Mouse (Mus musculus) hindbrain, embryonic 12.5 days (tissue): ENCODE measurements around the gene Cdyl. TPM values are rescaled to one million over a fixed set of nuclear protein-coding genes. Genes with fewer than 3 reads are reported as not detected.
A peak's percentile ranks its signal among the peaks of the same experiment; 100 is the strongest.

Experiments
- ATAC-seq: fragments of 200-750 bp; cut with Nextera tagmentation; 2 replicates; pipeline ENCODE4 v1.8.0; 2017; ENCODE audit warnings: moderate TSS enrichment; ENCODE audit not compliant: low FRiP score
- H3K27ac ChIP-seq: fragments of 300-500 bp; sonication (generic); 2 replicates; pipeline ENCODE4 v1.5.1; 2016; ENCODE audit warnings: mild to moderate bottlenecking
- H3K27me3 ChIP-seq: fragments of 300-500 bp; sonication (generic); 2 replicates; pipeline ENCODE4 v1.6.1; 2016; ENCODE audit warnings: mild to moderate bottlenecking
- H3K36me3 ChIP-seq: fragments of 300-500 bp; sonication (generic); 2 replicates; pipeline ENCODE4 v1.6.1; 2016; ENCODE audit warnings: mild to moderate bottlenecking
- H3K4me1 ChIP-seq: fragments of 300-500 bp; sonication (generic); 2 replicates; pipeline ENCODE4 v1.6.1; 2016
- H3K4me2 ChIP-seq: fragments of 300-500 bp; sonication (generic); replicated peaks from 2 replicates; pipeline ENCODE4 v1.6.1; 2016; ENCODE audit warnings: mild to moderate bottlenecking
- H3K4me3 ChIP-seq: fragments of 300-500 bp; sonication (generic); 2 replicates; pipeline ENCODE4 v1.5.1; 2016; ENCODE audit warnings: mild to moderate bottlenecking
- H3K9ac ChIP-seq: fragments of 300-500 bp; sonication (generic); 2 replicates; pipeline ENCODE4 v1.6.1; 2016; ENCODE audit warnings: mild to moderate bottlenecking, moderate library complexity
- H3K9me3 ChIP-seq: fragments of 300-500 bp; sonication (generic); replicated peaks from 2 replicates; pipeline ENCODE4 v1.6.1; 2016; ENCODE audit warnings: mild to moderate bottlenecking
- WGBS: fragments of 180-500 bp; shearing (Covaris S2); methylation state at CpG from one replicate; pipeline ENCODE4 v1.1.7; 2016; 5-methylcytosine and 5-hydroxymethylcytosine counted together
- polyA plus RNA-seq: library from polyadenylated mRNA; unstranded; fragments of >200 nt; fragmentation: Nextera tagmentation; extraction: Ambion mirVana; gene quantifications from 2 replicates; pipeline ENCODE4 v1.2.1, GENCODE M21; 2016

Cdyl gene
- polyA plus RNA-seq, 1 experiment from 2014 or later: 14.1 TPM

DNA sequence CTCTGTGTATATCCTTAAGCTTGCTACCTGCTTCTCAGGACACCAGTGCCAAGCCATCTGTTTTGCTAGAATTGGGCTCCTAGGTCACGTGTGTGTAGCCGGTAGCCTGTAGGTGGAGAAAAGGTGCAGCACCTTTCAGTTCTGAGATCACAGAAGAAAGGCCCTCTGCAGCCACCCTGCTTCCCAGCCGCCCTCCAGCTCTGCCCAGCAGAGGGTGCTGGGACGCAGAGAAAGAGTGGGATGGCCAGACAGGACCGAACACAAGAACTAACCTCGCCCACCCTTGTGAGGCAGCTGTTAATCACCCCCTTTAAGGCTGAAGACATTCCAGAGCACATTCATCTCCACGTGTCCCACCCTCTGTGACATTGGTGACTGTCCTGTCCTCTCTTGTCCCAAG, 114.1 kb downstream of the Cdyl start:
- H3K4me2 ChIP-seq: no peak overlapping the region
- H3K9ac ChIP-seq: no peak overlapping the region
- no peaks in the 10 kb centered on the region for H3K36me3 ChIP-seq
- WGBS: 59% methylated on average over 7 of the region's 7 CpGs
- H3K4me1 ChIP-seq: 0 out of 2 replicates have a peak, but pooled peaks cover 3% of the 10 kb centered on the region
- H3K27me3 ChIP-seq: no peaks in the 10 kb centered on the region
- H3K27ac ChIP-seq: no peak overlapping the region
- H3K9me3 ChIP-seq: no peaks in the 10 kb centered on the region
- no peak for ATAC-seq
- no peak overlapping the region for H3K4me3 ChIP-seq

DNA sequence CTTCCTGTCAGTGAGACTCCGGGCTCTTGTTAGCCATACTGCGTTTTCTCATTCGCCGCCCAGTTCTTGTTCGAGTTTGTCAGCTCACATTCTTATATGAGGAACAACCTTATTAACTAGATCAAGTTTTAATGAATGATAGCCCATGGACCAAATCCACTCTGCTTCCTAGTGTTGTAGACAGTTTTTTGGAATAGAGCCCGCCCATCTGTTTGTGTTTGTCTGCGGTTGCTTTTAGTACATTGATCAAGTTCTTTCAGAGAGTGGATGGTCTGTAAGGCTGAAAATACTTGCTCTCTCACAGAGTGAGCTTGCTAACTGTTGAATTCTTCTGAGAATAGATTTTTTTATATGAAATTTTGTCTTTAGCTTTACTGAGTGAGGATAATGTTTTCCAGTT, 116.5 kb downstream of the Cdyl start:
- no peaks in the 10 kb centered on the region for H3K27me3 ChIP-seq
- no peak overlapping the region for H3K4me2 ChIP-seq
- H3K9me3 ChIP-seq: no peaks in the 10 kb centered on the region
- no peak for ATAC-seq
- H3K9ac ChIP-seq: no peak overlapping the region
- H3K36me3 ChIP-seq: no peaks in the 10 kb centered on the region
- 96% methylated on average over 7 of the region's 7 CpGs for WGBS
- H3K27ac ChIP-seq: no peak overlapping the region
- no peak overlapping the region for H3K4me3 ChIP-seq
- H3K4me1 ChIP-seq: no peaks in the 10 kb centered on the region

DNA sequence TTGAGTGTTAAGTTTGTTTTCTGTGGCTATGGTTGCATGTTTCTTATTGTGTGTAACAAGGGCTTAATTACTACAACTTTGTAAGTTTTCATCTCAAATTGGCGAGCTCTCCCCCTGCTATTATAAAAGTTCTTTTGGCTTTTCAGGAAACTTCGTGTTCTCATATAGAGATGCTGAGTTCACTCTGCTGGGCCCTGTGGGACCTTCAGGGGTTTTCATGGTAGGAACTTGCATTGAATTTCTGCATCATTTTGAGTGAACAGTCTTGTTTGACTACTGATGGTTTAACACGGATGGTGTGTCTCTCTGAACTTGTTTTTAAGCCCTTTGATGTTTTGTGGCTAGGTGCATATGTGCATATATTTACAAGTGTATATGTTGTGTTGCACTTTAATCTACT, 121.1 kb downstream of the Cdyl start:
- Histone ChIP-seq H3K36me3 (no peaks in the 10 kb centered on the region), H3K4me1 (peaks cover 5% of the 10 kb centered on the region; the same call in 1 of the 2 replicates), H3K4me3 (no peak overlapping the region), H3K4me2 (no peak overlapping the region), H3K27ac (no peak overlapping the region), H3K9ac (no peak overlapping the region), H3K27me3 (no peaks in the 10 kb centered on the region), H3K9me3 (no peaks in the 10 kb centered on the region)
- no peak for ATAC-seq
- WGBS: 84% methylated on average over 3 of the region's 3 CpGs

DNA sequence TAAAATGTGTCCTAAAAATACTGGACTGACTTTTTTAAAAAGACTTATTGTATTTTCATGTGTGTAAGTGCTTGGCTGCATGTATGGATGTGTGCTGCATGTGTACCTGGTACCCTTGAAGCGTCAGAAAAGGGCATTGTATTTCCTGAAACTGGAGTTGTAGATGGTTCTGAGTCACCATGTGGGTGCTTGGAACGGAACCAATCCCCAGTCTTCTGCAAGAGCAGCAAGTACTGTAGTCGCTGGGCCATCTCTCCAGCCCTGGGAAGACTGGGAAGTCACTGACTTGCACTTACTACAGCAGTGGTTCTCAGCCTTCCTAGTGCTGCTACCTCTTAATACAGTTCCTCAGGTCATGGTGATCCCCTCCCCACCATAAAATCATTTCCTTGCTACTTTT, 122.1 kb downstream of the Cdyl start:
- Histone ChIP-seq H3K9me3 (no peaks in the 10 kb centered on the region), H3K27ac (no peak overlapping the region), H3K4me2 (no peak overlapping the region), H3K36me3 (no peaks in the 10 kb centered on the region), H3K4me3 (no peak overlapping the region), H3K9ac (no peak overlapping the region), H3K4me1 (peaks cover 5% of the 10 kb centered on the region; the same call in 1 of the 2 replicates), H3K27me3 (no peaks in the 10 kb centered on the region)
- WGBS: 81% methylated on average over 3 of the region's 3 CpGs
- no peak for ATAC-seq

DNA sequence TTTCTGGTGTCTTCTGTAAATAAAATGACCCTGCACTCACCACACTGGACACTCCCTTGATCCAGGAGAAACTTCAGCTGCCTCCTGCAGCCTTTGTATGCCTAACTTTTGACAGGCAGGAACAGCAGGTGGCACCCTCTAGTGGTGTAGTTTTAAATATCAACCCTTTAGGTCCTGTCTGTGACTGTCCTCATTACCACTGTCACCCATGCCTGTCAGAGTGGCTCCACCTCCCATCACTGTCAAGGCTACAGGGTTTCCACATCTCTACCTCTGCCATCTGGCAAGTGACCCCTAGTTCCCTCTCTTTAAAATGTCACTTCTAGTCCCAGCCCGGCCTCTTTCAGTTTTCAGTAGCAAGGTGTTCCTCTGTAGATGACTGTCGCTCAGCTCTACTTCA, 123.3 kb downstream of the Cdyl start:
- Histone ChIP-seq H3K36me3 (no peaks in the 10 kb centered on the region), H3K9ac (no peak overlapping the region), H3K9me3 (no peaks in the 10 kb centered on the region), H3K4me3 (no peak overlapping the region), H3K27ac (no peak overlapping the region), H3K4me1 (peaks cover 5% of the 10 kb centered on the region; the same call in 1 of the 2 replicates), H3K4me2 (no peak overlapping the region), H3K27me3 (no peaks in the 10 kb centered on the region)
- 80% methylated on average over 2 of the region's 2 CpGs for WGBS
- peak; percentile 52; the same call in 1 of the 2 replicates for ATAC-seq

DNA sequence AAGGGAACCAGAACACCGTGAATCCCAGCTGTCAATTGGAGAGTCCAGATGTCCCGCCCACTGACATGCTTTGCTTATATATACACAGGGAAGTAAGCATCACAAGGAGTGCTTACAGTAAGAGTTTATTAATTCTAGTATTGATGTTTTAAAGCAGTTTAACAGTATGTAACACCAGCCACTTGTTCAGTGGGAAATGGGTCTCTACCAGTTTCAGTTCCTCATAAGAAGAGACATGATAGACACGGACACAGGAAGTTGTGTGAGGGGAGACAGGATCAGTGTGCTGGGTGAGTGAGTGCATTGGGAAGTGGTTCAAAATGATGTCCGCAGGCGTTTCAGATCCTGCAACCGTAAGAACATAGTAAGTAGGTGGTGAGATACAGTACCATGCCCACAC, 123.9 kb downstream of the Cdyl start:
- Histone ChIP-seq H3K4me3 (no peak overlapping the region), H3K36me3 (no peaks in the 10 kb centered on the region), H3K4me2 (no peak overlapping the region), H3K4me1 (peaks cover 5% of the 10 kb centered on the region; the same call in 1 of the 2 replicates), H3K27me3 (no peaks in the 10 kb centered on the region), H3K9me3 (no peaks in the 10 kb centered on the region), H3K27ac (no peak overlapping the region), H3K9ac (no peak overlapping the region)
- ATAC-seq: no peak
- WGBS: 89% methylated on average over 6 of the region's 6 CpGs

DNA sequence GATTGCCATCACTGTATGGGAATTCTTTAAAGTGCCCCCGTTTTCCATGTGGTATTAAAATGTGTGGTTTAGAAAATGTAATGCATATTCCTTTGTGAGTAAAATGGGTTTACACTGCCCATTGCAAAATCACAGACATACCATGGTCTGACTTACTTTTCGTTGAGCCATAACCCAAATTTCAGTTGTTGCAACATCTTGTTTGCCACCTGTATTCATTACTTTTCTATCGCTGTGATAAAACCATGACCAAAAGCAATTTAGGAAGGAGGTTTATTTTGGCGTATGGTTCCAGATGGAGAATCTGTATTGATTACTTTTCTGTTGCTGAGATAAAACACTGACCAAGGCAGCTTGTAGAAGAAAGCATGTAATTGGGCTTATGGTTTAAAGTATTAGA, 124.6 kb downstream of the Cdyl start:
- H3K9ac ChIP-seq: no peak overlapping the region
- peaks cover 8% of the 10 kb centered on the region; the same call in 1 of the 2 replicates for H3K4me1 ChIP-seq
- H3K27ac ChIP-seq: no peak overlapping the region
- no peaks in the 10 kb centered on the region for H3K27me3 ChIP-seq
- WGBS: 89% methylated on average over 4 of the region's 4 CpGs
- no peak overlapping the region for H3K4me3 ChIP-seq
- H3K36me3 ChIP-seq: no peaks in the 10 kb centered on the region
- no peak for ATAC-seq
- no peak overlapping the region for H3K4me2 ChIP-seq
- no peaks in the 10 kb centered on the region for H3K9me3 ChIP-seq

DNA sequence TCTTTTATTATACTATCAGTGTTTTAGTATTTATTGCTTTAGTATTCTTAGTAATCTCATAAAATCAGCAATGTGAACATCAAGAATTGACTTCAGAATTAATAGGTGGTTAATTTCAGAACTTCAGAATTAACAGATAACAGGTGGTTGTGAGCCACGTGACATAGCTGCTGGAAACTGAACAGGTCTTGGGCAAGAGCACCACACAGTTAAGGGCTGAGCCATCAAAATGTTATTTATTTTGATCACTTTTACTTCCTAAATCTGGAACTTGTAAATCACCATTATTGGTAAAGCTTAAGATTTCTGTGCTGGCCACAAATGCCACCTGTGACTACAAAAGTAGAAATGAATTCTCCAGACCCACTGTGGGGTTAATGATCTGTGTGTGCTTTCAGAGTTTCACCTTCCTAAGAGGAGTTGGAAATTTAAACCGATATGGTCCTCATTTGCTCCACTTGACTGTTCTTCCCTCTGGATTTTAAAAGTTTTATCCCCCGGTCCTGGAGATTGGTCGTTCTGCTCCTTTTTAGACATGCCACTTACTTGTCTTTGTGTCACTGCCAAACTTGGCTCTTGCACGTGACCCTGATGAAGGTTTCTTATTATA, 125.8 kb downstream of the Cdyl start:
- no peak overlapping the region for H3K27ac ChIP-seq
- no peak overlapping the region for H3K9ac ChIP-seq
- no peaks in the 10 kb centered on the region for H3K27me3 ChIP-seq
- H3K4me2 ChIP-seq: no peak overlapping the region
- H3K4me3 ChIP-seq: no peak overlapping the region
- 75% methylated on average over 5 of the region's 5 CpGs for WGBS
- ATAC-seq: no peak
- H3K36me3 ChIP-seq: no peaks in the 10 kb centered on the region
- no peaks in the 10 kb centered on the region for H3K9me3 ChIP-seq
- peaks cover 12% of the 10 kb centered on the region for H3K4me1 ChIP-seq

DNA sequence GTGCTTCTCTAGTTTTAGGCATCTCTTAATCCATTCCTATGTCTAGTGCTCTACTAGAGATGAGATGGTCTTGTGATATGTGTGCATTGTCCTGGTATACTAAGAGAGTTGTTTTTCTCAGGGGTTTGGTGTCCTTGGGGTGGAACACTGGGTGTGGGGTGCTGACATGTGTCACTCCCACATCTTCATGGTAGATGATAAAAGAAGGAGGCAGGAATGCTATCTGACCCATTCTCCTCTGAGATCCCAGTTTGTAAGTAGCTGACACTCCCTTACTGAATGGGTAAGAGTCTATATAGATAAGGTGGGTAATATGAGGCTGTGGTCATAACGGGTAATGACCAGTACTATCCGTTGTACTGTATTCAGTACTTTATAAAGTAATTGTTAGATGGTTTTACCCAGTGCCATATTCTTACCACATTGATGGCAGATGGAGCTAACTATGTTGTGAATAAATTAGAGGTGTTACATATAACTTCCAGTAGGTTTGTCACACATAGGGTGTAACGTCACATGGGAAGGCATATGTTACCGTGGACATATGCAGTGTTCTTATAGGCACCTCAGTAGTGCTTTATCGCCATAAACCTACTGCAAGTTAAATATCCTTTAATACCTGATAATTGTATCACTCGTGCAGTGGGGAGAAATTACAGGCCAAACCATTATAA, 127.2 kb downstream of the Cdyl start:
- no peaks in the 10 kb centered on the region for H3K36me3 ChIP-seq
- H3K4me3 ChIP-seq: no peak overlapping the region
- 95% methylated on average over 6 of the region's 6 CpGs for WGBS
- no peaks in the 10 kb centered on the region for H3K9me3 ChIP-seq
- H3K4me1 ChIP-seq: peaks cover 13% of the 10 kb centered on the region
- ATAC-seq: no peak
- H3K9ac ChIP-seq: no peak overlapping the region
- H3K27me3 ChIP-seq: no peaks in the 10 kb centered on the region
- no peak overlapping the region for H3K4me2 ChIP-seq
- no peak overlapping the region for H3K27ac ChIP-seq

DNA sequence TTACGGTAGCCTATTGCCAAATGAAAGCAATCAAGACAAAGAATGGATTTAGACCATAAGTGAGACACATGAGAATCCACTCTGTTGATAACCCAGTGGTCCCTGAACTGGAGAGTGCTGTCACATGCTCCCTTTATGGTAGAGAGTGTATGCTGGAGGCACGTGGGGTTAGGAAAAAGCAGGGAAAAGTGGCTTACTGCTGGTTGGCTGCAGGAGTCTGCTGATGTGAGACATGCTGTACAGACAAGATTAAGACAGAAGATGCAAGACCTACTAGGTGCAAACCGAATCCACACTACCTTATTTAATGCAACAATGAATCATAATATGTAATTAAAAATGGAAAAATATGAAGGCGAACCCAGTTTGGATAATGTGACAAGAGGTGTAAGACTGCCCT, 129.9 kb downstream of the Cdyl start:
- no peaks in the 10 kb centered on the region for H3K27me3 ChIP-seq
- H3K4me1 ChIP-seq: peaks cover 14% of the 10 kb centered on the region
- no peaks in the 10 kb centered on the region for H3K9me3 ChIP-seq
- WGBS: 85% methylated on average over 4 of the region's 4 CpGs
- H3K4me3 ChIP-seq: no peak overlapping the region
- no peak overlapping the region for H3K27ac ChIP-seq
- no peak overlapping the region for H3K4me2 ChIP-seq
- no peak for ATAC-seq
- H3K9ac ChIP-seq: no peak overlapping the region
- no peaks in the 10 kb centered on the region for H3K36me3 ChIP-seq

DNA sequence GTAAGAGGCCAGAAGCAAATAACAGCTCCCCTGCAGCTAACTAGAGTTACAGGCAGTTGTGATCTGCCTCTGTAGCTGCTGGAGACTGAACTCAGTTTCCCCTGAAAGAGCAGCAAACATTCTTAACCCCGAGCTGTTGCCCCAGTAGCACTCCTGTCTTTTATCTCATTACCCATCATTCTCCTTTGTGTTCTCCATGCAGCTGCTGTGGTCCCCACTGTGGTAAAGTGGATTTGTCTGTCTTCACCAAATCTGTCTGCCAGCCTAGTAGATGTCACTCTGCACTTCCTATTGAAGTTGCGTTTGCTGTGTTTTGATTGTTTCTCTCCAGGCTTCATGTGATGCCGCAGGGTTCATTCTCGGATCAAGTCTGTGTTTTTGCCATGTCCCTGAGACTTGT, 130.8 kb downstream of the Cdyl start:
- H3K27me3 ChIP-seq: no peaks in the 10 kb centered on the region
- no peaks in the 10 kb centered on the region for H3K36me3 ChIP-seq
- no peak overlapping the region for H3K4me3 ChIP-seq
- H3K9me3 ChIP-seq: no peaks in the 10 kb centered on the region
- H3K27ac ChIP-seq: no peak overlapping the region
- 61% methylated on average over 4 of the region's 4 CpGs for WGBS
- H3K4me2 ChIP-seq: no peak overlapping the region
- no peak for ATAC-seq
- H3K9ac ChIP-seq: no peak overlapping the region
- H3K4me1 ChIP-seq: peaks cover 14% of the 10 kb centered on the region

DNA sequence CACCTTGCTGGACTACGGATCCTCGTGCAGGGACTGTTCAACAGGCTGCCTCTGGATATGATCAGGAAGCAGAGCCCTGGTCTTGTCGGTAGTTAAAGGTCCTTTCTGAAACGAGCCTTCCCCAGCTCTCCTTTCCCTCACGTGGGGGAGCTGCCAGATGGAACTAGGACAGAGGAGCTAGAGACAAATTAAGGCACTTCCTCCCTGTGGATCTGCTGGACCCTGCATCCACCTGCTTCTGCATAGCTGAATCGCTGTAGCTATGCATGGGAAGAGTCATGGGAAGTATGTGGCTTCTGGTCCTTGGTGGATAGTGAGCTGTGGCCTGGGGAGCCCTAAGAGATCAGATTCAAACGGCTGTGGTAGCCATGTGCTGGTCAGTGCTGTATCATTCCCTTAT, 134.7 kb downstream of the Cdyl start:
- Histone ChIP-seq H3K9me3 (no peaks in the 10 kb centered on the region), H3K4me1 (peaks cover 14% of the 10 kb centered on the region), H3K9ac (no peak overlapping the region), H3K27me3 (no peaks in the 10 kb centered on the region), H3K27ac (no peak overlapping the region), H3K36me3 (no peaks in the 10 kb centered on the region), H3K4me2 (no peak overlapping the region), H3K4me3 (no peak overlapping the region)
- WGBS: 65% methylated on average over 7 of the region's 7 CpGs
- ATAC-seq: no peak

DNA sequence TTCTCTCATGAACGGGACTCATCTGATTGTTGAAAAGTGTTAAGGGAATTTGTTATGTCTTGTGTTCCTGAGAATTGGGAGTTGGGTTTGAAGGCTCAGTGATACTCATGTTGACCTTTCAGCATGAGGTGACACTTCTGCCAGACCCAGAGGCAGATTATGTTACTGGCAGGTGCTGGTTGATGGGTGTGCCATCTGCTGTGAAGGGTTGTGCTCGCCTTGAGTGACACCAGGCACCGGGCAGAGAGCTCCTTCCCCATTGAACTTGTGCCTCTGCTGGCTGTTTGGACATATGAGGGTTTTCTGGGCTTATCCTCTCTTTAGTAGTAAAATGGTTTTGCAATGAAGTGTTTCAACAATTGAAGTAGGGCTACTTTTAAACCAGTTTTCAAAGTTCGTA, 135.1 kb downstream of the Cdyl start:
- H3K27ac ChIP-seq: no peak overlapping the region
- ATAC-seq: no peak
- no peaks in the 10 kb centered on the region for H3K36me3 ChIP-seq
- H3K4me2 ChIP-seq: no peak overlapping the region
- H3K4me3 ChIP-seq: no peak overlapping the region
- WGBS: 73% methylated on average over 4 of the region's 4 CpGs
- H3K9ac ChIP-seq: no peak overlapping the region
- no peaks in the 10 kb centered on the region for H3K27me3 ChIP-seq
- H3K9me3 ChIP-seq: no peaks in the 10 kb centered on the region
- peaks cover 12% of the 10 kb centered on the region for H3K4me1 ChIP-seq
